Mouse (Mus musculus) CD4-positive, CD25-positive, alpha-beta regulatory T cell, adult 2 months (primary cell): ENCODE data around the gene Tcea3.
A peak's percentile ranks its signal among the peaks of the same experiment; 100 is the strongest.

ENCODE experiments used
- DNase-seq: peaks from one replicate; pipeline ENCODE4 v3.0.0-alpha.2; 2012; ENCODE audit warnings: low read depth, low spot score

The Tcea3 gene

GRCm38 (mm10) chr4:136247729-136248463 is at the start of gene Tcea3:
TSS of gene Tcea3 (plus strand) at chr4:136247729.
- DNase-seq: no peak

- DNase-seq: no peak
These were observed 48.7 kb upstream of the Tcea3 start for GRCm38 (mm10) chr4:136198846-136199245.

GRCm38 (mm10) chr4:136199562-136200292 is 47.8 kb upstream of the Tcea3 start:
- peak; percentile 87 for DNase-seq

GRCm38 (mm10) chr4:136202509-136202908 is 45.0 kb upstream of the Tcea3 start:
- DNase-seq: peak; percentile 85

GRCm38 (mm10) chr4:136204775-136205174 is 42.8 kb upstream of the Tcea3 start:
- no peak for DNase-seq

GRCm38 (mm10) chr4:136206033-136206893 is 41.3 kb upstream of the Tcea3 start, which contains the start of gene Asap3:
TSS of gene Asap3 (plus strand) at chr4:136206365.
- peak; percentile 88 for DNase-seq

- DNase-seq: no peak
These were observed 40.6 kb upstream of the Tcea3 start for GRCm38 (mm10) chr4:136206943-136207342.

GRCm38 (mm10) chr4:136210931-136211330 is 36.6 kb upstream of the Tcea3 start:
- DNase-seq: no peak

- no peak for DNase-seq
These were observed 33.9 kb upstream of the Tcea3 start for GRCm38 (mm10) chr4:136213629-136214028.

- no peak for DNase-seq
These were observed 32.7 kb upstream of the Tcea3 start for GRCm38 (mm10) chr4:136214828-136215227.

- DNase-seq: no peak
These were observed 32.0 kb upstream of the Tcea3 start for GRCm38 (mm10) chr4:136215576-136215975.

- no peak for DNase-seq
These were observed 30.5 kb upstream of the Tcea3 start for GRCm38 (mm10) chr4:136217063-136217462.

- no peak for DNase-seq
These were observed 28.8 kb upstream of the Tcea3 start for GRCm38 (mm10) chr4:136218595-136219214.

- DNase-seq: no peak
These were observed 27.3 kb upstream of the Tcea3 start for GRCm38 (mm10) chr4:136220133-136220775.

GRCm38 (mm10) chr4:136223549-136224239 is 23.8 kb upstream of the Tcea3 start:
- DNase-seq: no peak

- DNase-seq: no peak
These were observed 23.3 kb upstream of the Tcea3 start for GRCm38 (mm10) chr4:136224240-136224559.

- DNase-seq: no peak
These were observed 22.7 kb upstream of the Tcea3 start for GRCm38 (mm10) chr4:136224677-136225460.

- DNase-seq: no peak
These were observed 20.1 kb upstream of the Tcea3 start for GRCm38 (mm10) chr4:136227408-136227807.

- no peak for DNase-seq
These were observed 18.9 kb upstream of the Tcea3 start for GRCm38 (mm10) chr4:136228640-136229039.

GRCm38 (mm10) chr4:136238669-136239068 is 8.9 kb upstream of the Tcea3 start:
- DNase-seq: no peak
